Mouse (Mus musculus) frontal cortex, postnatal 14 days (tissue): ENCODE data around the gene Kcnip1.

Source experiments
- DNase-seq, 2 experiments: peaks; one replicate each; pipeline ENCODE4 v3.0.0; 2022; ENCODE audit warnings: low spot score in 2 of 2

Gene Kcnip1

DNA sequence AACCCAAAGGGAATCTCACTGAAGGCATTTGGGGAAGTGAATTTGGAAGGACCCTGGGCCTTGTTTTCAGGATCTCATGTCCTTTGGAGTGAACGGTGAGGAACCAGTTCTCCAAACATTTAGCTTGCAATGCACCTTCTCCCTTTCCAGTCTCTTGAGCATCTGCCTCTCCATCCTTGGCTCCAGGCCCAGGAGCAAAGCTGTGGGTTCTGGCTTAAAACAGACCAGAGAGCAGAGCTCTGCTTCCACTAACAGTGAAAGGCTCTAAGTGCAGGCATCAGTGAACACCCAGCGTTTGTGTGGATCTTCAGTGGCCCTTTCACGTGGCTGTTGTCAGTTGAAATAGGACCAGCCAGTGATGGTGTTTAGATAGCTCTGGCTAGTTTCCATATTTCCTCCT, 307.0 kb downstream of the Kcnip1 start:
- DNase-seq, result peak; percentile 13 to 37

DNA sequence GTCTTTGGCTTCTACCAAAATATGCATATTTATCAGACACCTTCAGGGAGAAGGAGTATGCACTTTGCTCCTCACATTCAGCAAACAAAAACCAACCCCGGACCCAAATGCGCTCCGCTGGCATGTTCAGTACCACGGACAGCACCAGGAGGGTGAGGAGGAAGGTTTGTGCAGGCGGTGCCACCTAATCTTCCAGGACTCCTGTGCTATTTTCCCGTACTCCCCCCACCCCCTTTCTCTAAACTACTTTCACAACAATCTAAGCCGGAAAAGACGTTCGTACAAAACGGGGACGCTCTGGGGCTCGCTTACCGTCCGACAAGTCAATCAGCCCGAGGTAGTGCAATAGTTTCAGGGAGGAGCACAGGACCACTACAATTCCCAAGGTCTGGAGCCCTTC, 312.8 kb downstream of the Kcnip1 start:
- no peak for DNase-seq

DNA sequence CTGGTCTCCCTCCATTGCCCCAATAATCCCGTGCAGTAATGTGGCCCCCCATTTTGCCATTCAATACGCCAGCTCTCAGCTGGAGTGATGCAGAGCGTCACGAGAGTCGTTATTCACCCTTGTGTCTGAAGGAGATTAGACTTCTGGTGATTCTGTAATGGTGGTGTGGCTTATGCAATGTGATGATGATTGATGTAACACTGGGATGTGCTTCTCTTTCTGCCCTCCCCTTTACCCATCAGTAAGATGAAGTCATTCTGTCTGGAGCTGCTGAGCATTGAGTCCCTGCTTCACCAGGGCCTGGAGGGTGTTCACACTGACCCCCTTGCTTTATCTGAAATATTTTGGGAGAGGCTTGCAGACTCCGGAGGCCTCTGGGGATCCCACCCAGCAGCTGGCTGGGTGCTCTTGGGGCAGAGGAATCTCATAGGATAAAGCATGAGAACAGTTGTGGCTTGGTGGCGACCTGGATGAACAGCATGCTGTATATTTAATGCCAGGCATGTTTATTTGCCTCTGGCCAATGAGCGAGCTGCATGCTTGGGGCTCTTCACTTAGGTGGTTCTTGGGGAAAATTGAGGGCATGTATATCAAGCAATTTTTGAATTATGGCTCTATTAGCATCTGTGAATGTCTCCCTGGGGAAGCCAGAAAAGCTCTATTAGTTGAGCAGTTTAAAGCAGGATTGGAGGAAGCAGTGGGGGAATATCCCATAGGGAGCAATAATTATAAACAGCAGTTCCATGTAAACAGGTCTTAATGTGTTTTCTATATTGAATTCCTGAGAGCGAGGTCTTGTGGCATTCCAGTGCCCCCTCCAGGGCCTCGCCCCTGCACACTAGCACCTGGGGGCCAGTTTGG, 322.6 kb downstream of the Kcnip1 start:
- DNase-seq, result no peak

DNA sequence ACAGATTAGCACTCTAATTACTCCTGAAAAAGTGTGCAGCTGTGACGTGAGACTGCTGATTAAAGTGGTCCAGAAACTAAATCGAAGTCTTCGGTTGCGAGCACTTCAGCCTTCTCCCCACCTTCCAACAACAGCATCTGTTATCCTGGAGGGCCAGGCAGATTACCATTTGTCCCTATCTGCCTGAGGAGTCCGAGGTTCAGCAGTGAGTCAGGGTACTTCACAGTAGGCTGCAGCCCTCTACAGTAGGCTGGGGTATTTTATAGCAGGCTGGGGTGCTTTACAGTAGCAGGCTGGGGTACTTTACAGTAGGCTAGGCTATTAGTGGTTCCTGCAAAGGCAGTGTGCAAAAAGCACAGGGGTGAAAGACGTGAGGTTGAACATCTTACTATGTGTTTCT, 324.6 kb downstream of the Kcnip1 start:
- DNase-seq, result no peak

DNA sequence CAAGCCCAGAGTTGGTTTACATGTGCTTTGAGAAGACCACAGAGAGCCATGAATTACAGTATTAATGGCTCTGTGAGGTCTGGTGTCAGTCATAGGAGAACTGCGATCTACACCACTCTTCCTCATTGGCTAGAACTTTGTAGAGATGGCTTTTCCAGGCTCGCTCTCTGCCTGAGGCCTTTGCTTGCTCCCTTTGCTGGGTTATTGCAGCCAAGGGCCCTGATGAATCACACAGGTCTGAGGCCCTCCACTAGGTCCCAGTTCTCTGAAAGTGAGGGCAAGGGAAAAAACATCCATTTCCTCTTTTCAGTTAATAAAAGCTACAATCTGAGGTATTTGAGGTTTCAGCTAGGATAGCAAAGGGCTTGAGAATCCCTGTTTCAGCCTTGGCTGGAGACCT, 329.4 kb downstream of the Kcnip1 start:
- DNase-seq, result no peak

DNA sequence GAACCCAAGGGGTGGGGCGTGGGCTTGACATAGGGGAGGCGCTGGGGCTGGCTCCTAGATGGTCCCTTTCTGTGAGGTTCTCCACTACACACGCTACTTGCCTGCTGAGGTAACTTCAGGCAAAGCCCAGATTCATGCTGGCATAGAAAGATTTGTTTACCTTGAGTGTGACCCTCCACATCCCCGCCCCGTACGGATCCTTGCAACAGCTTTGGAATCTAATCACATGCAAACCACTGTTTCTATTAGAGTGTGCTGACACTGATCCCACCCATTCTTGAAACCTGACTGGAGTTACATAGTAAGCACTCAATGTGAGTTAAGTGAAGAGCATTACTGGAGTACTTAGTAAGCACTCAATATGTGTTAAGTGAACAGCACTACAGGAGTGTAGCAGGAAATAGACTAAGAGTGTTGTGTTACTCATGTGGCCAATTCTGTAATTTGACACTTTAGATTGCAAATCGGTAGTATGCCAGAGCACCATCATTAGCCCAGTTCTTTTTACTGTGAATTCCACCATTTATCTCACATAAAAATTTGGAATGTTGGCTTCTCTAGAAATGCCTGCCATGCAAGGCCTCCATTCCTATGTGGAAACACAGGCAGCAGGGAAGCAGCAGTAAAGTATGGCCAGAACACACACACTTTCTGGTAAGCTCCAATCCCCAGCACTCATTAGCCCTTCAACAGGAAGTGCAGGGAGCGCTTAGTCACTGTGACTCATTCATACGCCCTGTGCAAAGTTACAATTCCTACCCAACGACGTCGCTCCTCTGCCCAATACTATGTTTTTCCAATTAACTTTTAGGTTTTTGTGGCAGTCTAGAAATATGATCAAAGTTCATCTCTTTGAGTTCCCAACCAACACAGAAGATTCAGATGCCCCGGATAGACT, 332.7 kb downstream of the Kcnip1 start:
- no peak for DNase-seq

DNA sequence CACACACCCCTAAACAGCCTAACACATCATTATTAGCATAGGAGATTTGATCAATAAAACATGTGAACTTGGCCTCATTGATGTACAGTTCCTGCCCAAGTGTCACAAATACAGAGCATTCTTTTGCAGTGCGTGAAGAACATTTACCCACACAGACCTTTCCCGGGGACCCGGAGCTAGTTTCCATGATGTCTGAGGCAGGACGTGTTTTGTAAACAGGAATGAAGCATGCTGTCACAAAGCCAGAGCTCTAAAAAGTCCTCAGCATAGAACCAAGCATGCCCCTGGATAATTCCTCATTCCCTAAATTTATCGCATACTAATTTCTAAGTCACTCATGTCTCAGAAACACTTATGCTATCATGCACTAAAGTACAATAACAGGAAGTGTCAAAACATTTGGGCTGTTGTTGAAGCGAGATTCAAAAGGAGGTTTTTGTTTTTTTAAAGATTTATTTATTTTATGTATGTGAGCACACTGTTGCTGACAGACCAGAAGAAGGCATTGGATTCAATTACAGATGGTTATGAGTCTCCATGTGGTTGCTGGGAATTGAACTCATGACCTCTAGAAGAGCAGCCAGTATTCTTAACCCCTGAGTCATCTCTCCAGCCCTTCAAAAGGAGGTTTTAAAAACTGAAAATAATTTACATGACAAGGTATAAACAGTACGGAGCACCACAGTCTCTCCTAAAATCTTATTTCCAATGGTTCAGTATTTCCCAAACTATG, 336.9 kb downstream of the Kcnip1 start:
- DNase-seq, result no peak

DNA sequence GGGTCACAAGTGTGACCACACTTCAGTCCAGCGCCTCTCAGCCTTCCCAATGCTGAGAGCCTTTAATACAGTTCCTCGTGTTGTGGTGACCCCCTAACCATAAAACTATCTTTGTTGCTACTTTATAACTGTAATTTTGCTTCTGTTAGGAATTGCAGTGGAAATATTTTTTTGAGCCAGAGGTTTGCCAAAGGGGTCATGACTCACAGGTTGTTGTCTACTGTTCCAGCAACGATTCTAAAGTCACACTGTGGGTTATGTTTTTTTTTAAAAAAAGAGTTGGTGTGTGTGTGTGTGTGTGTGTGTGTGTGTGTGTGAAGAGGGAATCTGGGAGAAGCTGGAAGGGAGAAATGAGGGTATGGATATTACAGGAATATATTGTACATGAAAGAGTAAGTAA, 337.7 kb downstream of the Kcnip1 start:
- DNase-seq, result no peak

DNA sequence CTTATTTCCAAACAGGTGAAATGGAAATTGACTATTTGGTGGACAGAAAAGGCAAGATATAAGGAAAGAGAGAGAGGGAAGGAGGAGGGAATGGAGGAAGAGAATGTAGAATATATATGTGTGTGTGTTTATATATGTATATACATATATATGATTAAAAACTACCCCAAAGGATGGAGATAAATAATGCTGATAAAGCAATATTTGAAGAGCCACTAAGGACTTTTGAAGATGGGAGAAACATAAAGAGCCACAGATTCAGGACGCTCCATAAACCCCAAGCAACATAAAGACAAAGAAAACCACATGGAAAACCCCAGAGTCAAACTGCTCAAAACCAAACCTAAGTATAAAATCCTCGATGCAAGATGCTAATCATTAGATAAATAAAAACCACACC, 338.5 kb downstream of the Kcnip1 start:
- DNase-seq, result no peak

DNA sequence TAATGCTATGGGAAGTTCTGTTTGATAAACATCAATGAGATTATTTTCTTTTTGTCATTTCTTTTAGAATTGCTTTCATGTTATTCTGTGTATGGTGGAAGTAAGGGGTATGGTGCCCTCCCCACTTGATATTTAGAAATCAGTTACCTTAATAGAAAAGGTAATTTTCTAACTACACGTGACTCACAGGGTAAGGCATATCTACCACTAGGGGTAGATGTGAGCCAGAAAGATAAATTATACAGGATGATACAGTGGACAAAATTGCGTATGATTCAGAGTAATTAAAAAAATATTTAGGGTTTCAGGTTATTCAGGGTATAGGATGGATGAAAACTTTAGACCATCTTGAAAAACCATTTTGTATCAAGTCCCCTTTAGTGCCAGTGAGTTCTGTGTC, 343.6 kb downstream of the Kcnip1 start:
- DNase-seq, result no peak

DNA sequence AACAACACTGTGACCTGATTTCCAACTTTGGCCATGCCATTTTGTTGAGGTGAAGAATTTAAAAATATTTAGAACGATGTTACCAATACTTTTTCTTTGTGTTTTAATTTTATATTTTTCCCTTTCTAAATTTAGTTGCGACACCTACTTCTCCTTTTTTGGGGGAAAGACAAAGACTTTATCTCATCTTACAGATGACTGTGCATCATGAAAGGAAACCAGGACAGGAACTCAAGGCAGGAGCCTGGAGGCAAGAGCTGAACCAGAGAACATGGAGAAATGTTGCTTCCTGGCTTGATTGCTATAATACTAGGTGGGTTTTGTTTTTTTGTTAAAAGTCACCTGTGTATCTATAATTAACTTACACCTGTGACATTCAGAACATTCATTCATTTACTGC, 355.8 kb downstream of the Kcnip1 start:
- no peak for DNase-seq

DNA sequence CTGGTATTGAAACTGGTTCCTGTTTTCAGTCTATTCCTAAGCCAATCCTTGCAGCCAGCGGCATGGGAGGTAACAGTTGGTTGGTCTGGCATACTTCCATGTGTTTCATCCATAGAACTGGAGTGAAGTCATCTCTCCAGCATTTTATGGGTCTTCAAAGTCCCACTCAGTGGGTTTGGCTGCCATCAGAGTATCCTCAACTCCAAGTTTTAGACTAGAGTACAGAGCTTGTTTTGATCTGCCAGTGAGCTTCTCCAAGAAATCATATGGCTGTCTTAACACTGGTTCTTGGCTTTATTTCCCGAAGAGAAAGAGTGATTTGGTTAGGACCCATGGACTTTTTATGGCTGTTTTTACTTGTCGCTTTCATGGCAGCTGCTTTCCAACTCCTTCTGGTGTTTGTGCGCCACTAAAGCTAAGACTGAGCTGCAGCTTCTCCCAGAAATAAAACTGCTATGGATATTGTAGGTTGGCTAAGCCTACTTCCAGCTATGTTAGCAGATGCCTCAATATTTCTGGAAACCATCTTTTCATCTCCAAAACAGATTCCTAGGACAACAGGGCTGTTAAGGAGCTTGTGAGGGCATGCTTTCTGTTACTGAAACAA, 365.7 kb downstream of the Kcnip1 start:
- no peak for DNase-seq

DNA sequence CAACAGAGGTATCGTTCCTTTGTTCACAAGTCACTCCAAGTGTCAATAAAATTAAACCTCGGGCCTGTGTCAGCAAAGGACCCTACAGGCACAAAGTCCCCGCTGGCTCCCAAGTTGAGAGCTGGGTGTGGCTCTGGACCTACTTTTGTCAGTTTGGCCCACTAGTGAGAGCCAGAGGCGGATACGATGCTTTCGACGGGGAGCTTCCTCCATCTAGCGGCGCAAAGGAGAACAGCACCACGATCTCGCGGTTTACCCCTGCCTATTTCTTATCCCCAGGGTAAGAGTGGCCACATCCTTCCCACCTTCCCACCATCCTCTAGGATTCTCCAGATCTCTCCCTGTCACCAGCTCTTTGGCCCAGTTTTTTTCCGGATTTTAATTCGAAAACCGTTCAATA, 378.7 kb downstream of the Kcnip1 start:
- peak; percentile 55 to 74 for DNase-seq

DNA sequence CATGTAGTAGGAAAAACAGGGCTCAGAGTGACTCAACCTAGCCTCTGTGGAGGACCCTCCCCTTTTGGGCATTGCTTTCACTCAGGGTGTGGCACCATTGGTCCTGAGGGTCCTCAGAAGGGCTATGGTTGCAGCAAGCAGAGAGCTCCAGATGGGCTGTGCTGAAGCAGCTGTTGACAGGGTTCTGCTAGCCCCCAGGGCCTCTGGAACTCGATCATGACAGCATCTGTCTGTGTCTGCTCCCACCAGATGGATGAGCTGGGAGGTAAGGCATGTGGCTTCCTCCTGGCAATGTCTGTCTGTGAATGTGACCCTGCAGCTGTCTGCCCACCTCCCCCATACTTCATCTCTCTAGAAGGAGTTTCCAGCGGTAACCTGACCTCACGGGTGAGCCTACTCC, 385.2 kb downstream of the Kcnip1 start:
- no peak for DNase-seq

DNA sequence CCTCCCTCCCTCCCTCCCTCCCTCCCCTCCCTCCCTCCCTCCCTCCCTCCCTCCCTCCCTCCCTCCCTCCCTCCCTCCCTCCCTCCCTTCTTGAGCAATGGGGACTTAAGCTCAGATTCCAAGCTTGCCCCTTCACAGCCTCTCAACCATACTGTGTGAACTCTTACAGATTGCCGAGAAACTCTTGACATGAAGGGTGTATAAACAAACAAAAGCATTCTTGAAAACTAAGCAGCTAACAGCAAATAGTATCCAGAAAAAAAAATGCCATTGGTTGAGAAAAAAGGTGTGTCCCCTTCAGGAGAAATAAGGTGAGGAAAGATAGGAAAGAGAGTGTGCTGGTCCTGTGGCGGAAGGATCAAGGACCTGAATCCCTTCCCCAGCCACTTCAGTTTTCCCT, 389.8 kb downstream of the Kcnip1 start:
- no peak for DNase-seq

DNA sequence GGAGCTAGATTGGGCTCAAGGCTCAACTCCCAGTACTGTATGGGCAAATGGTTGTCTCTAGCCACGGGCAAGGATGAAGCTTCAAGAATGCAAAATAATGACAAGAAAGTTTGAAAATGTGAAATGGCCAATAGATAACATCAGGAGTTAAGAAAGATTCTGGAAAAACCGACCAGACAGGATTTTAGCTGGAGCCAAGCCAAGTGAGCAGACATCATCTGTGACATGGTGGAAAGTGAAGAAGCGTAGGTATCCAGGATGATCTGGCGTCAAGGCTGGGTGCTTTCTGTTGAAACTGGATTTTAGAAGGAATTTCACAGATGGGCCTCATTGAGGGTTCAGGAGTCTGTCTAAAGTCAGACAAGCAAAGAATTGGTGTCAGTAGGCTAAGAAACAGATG, 394.0 kb downstream of the Kcnip1 start, which contains the start of gene D130052B06Rik:
TSS of gene D130052B06Rik (plus strand) at position 317 of the 400 bp plus-strand sequence.
- DNase-seq, result no peak

DNA sequence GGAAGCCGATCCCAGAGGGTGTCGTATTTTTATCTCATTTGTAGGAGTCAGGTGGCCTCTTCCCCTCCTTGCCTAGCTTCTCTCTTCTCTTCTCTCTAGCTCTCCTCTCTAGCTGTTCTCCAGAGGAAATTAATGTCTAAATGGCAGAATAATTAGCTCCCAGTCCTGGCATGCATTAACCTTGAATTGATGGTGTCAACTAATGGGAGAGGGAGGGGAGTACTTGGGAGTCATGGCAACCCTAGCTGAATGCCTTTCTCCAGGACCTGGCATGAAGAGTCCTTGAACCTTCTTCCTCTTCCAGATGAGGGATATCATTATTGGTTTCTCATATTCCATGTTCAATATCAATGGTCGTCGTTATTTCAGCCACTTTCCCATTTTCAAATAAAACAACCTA, 396.3 kb downstream of the Kcnip1 start:
- DNase-seq, result no peak

DNA sequence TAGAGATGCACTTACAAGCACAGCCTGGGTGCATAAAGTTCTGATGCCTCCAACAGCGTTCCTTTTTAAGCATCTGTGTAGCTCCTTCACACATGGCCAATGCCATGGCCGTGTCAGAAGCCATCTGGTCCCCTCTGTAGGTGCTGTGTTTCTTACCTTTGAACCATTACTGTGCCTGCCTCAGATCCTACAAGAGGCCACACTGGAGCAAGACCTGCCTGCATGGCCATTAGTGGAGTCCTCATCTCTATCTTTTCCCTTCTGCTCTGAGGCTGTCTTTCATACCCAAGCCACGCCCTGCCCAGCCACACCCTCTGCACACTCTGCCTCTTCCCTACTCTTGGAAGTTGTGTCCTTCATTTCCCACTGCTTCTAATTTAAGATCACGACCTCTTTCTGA, 400.1 kb downstream of the Kcnip1 start:
- no peak for DNase-seq

DNA sequence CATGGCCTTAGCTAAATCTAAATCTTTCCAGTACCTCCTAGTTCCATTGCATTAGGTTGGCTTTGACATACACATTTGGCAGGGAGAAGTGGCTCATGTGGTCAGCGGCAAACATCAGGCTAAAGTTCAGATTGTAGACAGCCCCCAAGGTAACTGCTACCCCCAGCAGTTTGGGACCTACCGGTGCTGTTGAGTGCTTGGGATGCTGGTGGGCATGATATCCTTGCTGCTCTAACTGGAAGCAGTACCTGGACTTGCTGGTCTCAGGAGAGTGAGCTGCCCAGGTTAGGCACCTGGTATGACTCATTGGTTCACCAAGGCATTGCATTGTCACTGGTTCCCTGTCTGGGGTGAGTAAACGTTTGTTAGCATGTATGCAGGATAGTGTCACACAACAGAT, 402.2 kb downstream of the Kcnip1 start:
- no peak for DNase-seq

DNA sequence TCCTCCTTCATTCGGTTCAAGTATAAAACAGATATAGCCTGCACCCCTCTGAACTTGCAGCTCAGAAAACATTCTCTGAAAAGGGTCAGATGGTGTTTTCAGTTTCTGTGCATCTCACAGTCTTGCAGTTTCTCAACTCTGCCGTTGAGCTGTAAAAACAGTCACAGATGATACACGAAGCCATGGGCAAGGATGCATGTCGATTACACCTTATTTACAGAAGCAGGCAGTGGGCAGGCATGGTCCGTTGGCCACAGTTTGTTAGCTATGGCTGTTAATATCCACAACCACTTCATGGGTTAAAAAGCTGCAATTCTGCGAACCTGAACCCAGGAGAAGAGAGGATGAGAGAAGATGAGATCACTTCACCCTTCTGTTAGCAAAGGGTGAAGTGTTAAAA, 406.3 kb downstream of the Kcnip1 start:
- DNase-seq, result no peak

DNA sequence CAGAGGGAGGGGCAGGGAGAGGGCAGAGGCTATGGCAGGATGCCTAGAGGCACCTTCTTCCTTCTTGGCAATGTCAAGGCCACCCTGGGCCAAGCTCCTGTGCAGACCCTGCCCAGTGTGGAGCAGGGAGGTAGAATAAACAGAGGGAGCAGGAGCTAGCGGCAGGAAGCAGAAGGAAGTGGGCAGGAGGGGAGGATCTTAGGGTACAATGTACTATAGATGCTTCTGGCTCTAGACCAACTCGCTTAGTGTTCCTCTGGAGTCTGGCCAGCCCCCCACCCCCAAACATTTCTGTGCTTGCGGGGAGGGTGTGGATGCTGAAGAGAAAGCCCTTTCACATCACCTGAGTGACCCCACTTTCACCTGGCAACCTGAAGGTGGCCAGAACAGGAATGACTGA, 413.3 kb downstream of the Kcnip1 start:
- DNase-seq, result no peak
